Mouse (Mus musculus) lung, postnatal 0 days (tissue): Measurements from ENCODE around the gene S100a11.

Experiments used
- CTCF ChIP-seq: IDR thresholded peaks from 2 replicates; pipeline ENCODE4 v1.5.1; 2016; ENCODE audit warnings: antibody characterized with exemption, mild to moderate bottlenecking
- EP300 ChIP-seq: IDR thresholded peaks from 2 replicates; pipeline ENCODE4 v1.6.1; 2016; ENCODE audit warnings: antibody characterized with exemption, mild to moderate bottlenecking, control low read depth

DNA sequence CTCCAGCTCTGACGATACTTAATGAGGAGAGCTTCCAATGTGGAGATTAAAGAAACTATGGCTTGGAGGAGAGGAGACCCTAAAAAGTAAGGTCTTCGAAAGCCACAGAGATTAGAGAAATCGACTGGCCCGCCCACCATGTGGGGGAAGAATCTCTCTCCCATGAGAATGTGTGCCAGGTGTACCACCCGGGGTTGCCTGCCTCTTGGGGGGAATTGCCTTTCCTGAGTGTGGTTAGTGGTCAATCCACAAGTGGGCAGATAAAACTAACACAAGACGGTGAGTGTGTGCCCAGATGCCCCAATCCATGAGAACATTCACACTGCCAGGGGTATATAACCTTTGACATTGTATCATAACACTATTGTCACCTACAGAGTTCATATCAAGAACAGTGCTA lies 47.4 kb downstream of the S100a11 start:
- TF ChIP-seq CTCF (no peak), EP300 (no peak)
